Mouse (Mus musculus) G1E (cell line): Measurements from ENCODE around the gene Hexim1.

Experiments used
- CTCF ChIP-seq: IDR thresholded peaks from 2 replicates; pipeline ENCODE4 v1.5.1; 2012; ENCODE audit warnings: low read depth, low read length, inconsistent platforms, mixed read lengths
- POLR2AphosphoS5 ChIP-seq: IDR thresholded peaks from 2 replicates; pipeline ENCODE4 v1.6.1; 2012; ENCODE audit warnings: low read depth, low read length, inconsistent platforms; ENCODE audit not compliant: insufficient replicate concordance

GRCm38 (mm10) chr11:103099352-103099940, 16.6 kb upstream of the Hexim1 start:
- TF ChIP-seq CTCF (no peak), POLR2AphosphoS5 (no peak)
